Mouse (Mus musculus): Measurements from ENCODE around the gene Icam2. TPM values are rescaled to one million over a fixed set of nuclear protein-coding genes. Genes with fewer than 3 reads are reported as not detected.
"Not testable (repeated sequence)": the region's sequence is repeated elsewhere in the genome, so short reads cannot be mapped to it uniquely, and the experiment has no call there.

The Icam2 gene
- polyA plus RNA-seq, 1 experiment from 2014 or later = 11.3 TPM

- Histone ChIP-seq H3K4me2 (replicated peaks) (no peak overlapping the region), H3K4me3 (no peak overlapping the region), H3K9me3 (no peaks in the 10 kb centered on the region), H3K27ac (replicated peaks) (no peak overlapping the region), H3K9ac (replicated peaks) (no peak overlapping the region), H3K27me3 (no peaks in the 10 kb centered on the region), H3K4me1 (no peaks in the 10 kb centered on the region), H3K36me3 (peaks cover 10% of the 10 kb centered on the region)
- 65% methylated on average over 3 of the region's 3 CpGs for WGBS
- ATAC-seq (replicated peaks) = no peak
These were observed 28.5 kb upstream of the Icam2 start for GRCm38 (mm10) chr11:106416331-106416730.

GRCm38 (mm10) chr11:106412641-106413360 lies 24.9 kb upstream of the Icam2 start:
- H3K36me3 ChIP-seq = peaks cover 17% of the 10 kb centered on the region
- H3K4me3 ChIP-seq = no peak overlapping the region
- H3K9me3 ChIP-seq = no peaks in the 10 kb centered on the region
- H3K27me3 ChIP-seq = no peaks in the 10 kb centered on the region
- H3K4me2 ChIP-seq (replicated peaks) = no peak overlapping the region
- WGBS = 91% methylated on average over 3 of the region's 3 CpGs
- no peak overlapping the region for H3K9ac ChIP-seq (replicated peaks)
- ATAC-seq (replicated peaks) = no peak
- no peaks in the 10 kb centered on the region for H3K4me1 ChIP-seq
- H3K27ac ChIP-seq (replicated peaks) = no peak overlapping the region

DNA sequence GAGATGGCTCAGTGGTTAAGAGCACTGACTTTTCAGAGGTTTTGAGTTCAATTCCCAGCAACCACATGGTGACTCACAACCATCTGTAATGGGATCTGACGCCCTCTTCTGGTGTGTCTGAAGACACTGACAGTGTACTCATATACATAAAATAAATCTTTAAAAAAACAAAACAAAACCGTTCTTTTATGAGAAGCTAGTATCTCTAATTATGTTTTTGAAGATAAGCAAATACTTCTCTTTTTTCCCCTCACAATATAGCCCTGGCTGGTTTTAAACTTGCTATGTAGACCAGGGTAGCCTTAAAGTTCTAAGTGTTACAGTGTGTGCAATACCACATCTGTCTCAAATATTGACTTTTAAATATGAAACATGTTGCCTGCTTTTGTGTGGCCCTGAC lies 23.3 kb upstream of the Icam2 start:
- H3K36me3 ChIP-seq = peaks cover 30% of the 10 kb centered on the region
- no peaks in the 10 kb centered on the region for H3K4me1 ChIP-seq
- H3K4me2 ChIP-seq (replicated peaks) = no peak overlapping the region
- H3K4me3 ChIP-seq = no peak overlapping the region
- ATAC-seq (replicated peaks) = no peak
- WGBS = 94% methylated on average over 2 of the region's 2 CpGs
- H3K9ac ChIP-seq (replicated peaks) = no peak overlapping the region
- H3K9me3 ChIP-seq = no peaks in the 10 kb centered on the region
- no peak overlapping the region for H3K27ac ChIP-seq (replicated peaks)
- no peaks in the 10 kb centered on the region for H3K27me3 ChIP-seq

DNA sequence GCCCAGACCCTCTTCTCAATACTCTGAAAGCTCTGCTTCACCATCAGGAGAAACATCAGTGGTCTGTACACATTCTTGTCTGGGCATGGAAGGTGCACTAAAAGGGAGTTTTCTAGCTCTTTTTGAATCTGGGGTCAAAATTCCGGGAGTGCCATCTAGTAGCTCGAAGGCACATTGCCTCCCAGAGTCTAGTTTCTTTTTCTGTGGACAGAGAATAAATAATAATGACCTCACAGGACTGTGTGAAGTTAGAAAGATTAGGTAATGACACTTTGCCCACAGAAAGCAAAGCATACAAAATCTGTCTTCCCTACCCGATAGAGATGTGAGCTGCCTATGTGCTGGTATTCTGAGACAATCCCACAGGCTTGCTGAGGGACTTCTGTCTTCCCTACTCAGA lies 22.6 kb upstream of the Icam2 start:
- Histone ChIP-seq H3K4me3 (no peak overlapping the region), H3K27ac (replicated peaks) (no peak overlapping the region), H3K36me3 (peaks cover 30% of the 10 kb centered on the region), H3K9ac (replicated peaks) (no peak overlapping the region), H3K27me3 (no peaks in the 10 kb centered on the region), H3K9me3 (no peaks in the 10 kb centered on the region), H3K4me2 (replicated peaks) (no peak overlapping the region), H3K4me1 (no peaks in the 10 kb centered on the region)
- 92% methylated on average over 3 of the region's 3 CpGs for WGBS
- ATAC-seq (replicated peaks) = no peak

DNA sequence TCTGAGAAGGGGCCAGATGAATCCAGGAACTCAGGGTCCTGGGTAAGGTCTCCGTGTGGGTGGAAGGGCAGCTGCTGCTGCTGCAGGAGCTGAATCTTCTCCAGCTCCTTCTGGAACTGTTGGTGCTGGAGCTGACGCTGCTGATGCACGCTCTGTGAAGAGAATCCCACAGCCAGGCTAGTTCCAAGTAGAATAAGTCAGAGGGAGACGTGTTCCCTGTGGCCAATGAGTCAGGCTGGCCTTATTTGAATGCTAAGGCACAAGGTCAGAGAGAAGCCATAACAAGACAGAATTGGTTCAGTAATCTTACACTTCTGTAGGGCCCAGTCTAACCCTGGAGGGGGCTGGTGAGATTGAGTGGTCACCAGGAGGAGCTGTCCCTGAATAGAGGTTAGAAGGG lies 22.1 kb upstream of the Icam2 start:
- no peaks in the 10 kb centered on the region for H3K9me3 ChIP-seq
- H3K27me3 ChIP-seq = no peaks in the 10 kb centered on the region
- H3K4me3 ChIP-seq = no peak overlapping the region
- no peak overlapping the region for H3K27ac ChIP-seq (replicated peaks)
- no peak overlapping the region for H3K9ac ChIP-seq (replicated peaks)
- WGBS = 82% methylated on average over 4 of the region's 4 CpGs
- ATAC-seq (replicated peaks) = no peak
- H3K4me1 ChIP-seq = no peaks in the 10 kb centered on the region
- peaks cover 30% of the 10 kb centered on the region for H3K36me3 ChIP-seq
- no peak overlapping the region for H3K4me2 ChIP-seq (replicated peaks)

- Histone ChIP-seq H3K9me3 (no peaks in the 10 kb centered on the region), H3K27ac (replicated peaks) (no peak overlapping the region), H3K36me3 (peaks cover 25% of the 10 kb centered on the region), H3K9ac (replicated peaks) (no peak overlapping the region), H3K27me3 (no peaks in the 10 kb centered on the region), H3K4me2 (replicated peaks) (no peak overlapping the region), H3K4me1 (no peaks in the 10 kb centered on the region), H3K4me3 (no peak overlapping the region)
- no peak for ATAC-seq (replicated peaks)
- 91% methylated on average over 8 of the region's 8 CpGs for WGBS
These were observed 10.6 kb upstream of the Icam2 start for GRCm38 (mm10) chr11:106398481-106398880.

GRCm38 (mm10) chr11:106397656-106398055 lies 9.8 kb upstream of the Icam2 start:
- Histone ChIP-seq H3K4me1 (no peaks in the 10 kb centered on the region), H3K36me3 (peaks cover 22% of the 10 kb centered on the region), H3K9me3 (no peaks in the 10 kb centered on the region), H3K9ac (replicated peaks) (no peak overlapping the region), H3K4me2 (replicated peaks) (no peak overlapping the region), H3K4me3 (no peak overlapping the region), H3K27me3 (no peaks in the 10 kb centered on the region), H3K27ac (replicated peaks) (no peak overlapping the region)
- WGBS = 94% methylated on average over 3 of the region's 3 CpGs
- no peak for ATAC-seq (replicated peaks)

DNA sequence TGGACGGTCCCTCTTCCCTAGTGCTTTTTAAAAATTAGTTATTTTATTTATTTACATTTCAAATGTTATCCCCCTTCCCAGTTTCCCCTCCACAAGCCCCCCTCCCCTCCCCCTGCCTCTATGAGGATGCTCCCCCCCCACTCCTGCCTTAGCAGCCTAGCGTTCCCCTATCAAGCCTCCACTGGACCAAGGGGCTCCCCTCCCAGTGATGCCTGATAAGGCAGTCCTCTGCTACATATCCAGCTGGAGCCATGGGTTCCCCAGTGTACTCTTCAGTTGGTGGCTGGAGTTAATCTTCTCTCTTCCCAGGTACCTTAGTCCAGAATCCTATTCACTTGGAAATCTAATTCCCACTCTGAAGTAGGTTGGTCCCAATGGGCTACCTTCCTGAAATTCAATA lies 6.2 kb upstream of the Icam2 start:
- H3K27me3 ChIP-seq; H3K36me3 ChIP-seq; ATAC-seq (replicated peaks); H3K4me1 ChIP-seq; H3K4me3 ChIP-seq; H3K4me2 ChIP-seq (replicated peaks); H3K9ac ChIP-seq (replicated peaks); H3K9me3 ChIP-seq; H3K27ac ChIP-seq (replicated peaks): not testable (repeated sequence)
- WGBS = 93% methylated on average over 2 of the region's 2 CpGs

DNA sequence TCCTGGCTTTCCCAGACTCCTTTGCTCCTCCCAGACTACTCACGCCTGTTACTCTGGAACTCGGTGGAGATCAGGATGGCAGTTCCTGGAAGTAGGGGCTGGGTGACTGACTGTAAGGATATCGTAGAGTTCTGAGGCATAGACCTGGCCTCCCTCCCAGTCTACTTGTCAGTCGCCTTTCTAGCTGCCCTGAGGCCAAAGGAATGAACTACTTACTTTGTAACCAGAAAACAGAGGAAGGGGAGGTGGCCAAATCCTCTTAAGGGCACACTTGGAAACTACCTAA lies 5.4 kb upstream of the Icam2 start:
- Histone ChIP-seq H3K4me1 (no peaks in the 10 kb centered on the region), H3K4me2 (replicated peaks) (no peak overlapping the region), H3K27ac (replicated peaks) (no peak overlapping the region), H3K4me3 (no peak overlapping the region), H3K27me3 (no peaks in the 10 kb centered on the region), H3K9me3 (no peaks in the 10 kb centered on the region), H3K36me3 (peaks cover 3% of the 10 kb centered on the region), H3K9ac (replicated peaks) (no peak overlapping the region)
- ATAC-seq (replicated peaks) = no peak
- 70% methylated on average over 4 of the region's 4 CpGs for WGBS

DNA sequence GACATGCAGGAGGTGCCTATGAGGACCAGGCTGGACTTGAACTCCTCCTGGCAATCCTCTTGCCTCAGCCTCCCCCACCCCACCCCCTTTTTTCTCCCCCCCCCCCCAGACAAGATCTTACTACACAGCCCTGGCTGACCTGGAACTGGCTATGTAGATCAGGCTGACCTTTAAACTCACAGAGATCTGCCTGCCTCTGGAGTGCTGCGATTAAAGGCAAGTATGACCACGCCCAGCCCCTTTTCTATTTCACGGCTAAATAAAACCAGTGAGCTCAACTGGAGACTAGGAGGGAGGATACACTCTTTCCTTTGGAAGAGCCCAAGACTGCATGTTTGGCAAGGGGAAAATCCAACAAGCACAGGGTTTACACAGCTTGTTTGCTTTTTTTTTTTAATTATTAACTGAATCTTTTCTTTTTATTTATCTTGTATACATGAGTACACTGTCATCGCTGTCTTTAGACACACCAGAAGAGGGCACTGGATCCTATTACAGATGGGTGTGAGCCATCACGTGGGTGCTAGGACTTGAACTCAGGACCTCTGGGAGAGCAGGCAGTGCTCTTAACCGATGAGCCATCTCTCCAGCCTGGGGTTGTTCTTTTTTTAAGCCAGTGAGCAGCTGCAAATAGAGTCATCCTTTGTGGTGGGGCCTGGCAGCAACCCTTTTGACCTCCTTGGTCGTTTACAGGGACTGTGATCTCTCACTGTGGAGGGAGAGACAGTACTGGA lies 4.9 kb upstream of the Icam2 start:
- no peaks in the 10 kb centered on the region for H3K4me1 ChIP-seq

DNA sequence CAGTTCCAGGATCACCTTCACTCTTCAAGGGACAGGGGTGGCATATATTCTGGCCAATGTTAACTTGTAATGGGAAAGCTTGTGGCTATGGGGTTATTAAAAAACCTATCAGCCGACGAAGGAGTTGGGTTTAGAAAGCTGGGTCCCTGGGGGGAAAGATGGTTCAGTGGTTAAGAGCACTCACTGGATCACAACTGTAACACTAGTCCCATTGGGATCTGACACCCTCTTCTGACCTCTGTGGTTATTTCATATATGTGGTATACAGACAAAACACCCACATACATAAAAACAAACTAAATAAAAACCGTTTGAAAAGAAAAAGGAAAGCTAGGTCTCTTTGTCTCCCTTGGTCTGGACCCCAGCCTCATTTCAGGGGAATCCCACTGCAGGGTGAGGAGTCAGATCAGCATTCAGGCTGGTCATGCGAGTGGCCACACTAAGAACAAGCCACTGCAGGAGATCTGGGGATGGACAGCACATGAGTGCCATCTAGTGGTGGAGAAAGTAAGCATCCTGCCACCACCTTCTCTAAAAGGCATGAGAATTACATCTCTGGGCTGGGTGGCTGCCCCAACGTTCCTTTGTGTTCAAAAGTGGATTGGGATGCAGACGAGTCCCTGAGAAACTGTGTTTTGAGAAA lies 3.8 kb upstream of the Icam2 start:
- H3K9ac ChIP-seq (replicated peaks) = no peak overlapping the region
- 31% methylated on average over 6 of the region's 6 CpGs for WGBS
- H3K27me3 ChIP-seq = no peaks in the 10 kb centered on the region
- H3K36me3 ChIP-seq = no peaks in the 10 kb centered on the region; the same call in 1 of the 2 replicates
- ATAC-seq (replicated peaks) = no peak; the same call in 1 of the 2 replicates
- H3K4me3 ChIP-seq = no peak overlapping the region
- no peak overlapping the region for H3K4me2 ChIP-seq (replicated peaks)
- H3K9me3 ChIP-seq = no peaks in the 10 kb centered on the region
- no peaks in the 10 kb centered on the region for H3K4me1 ChIP-seq
- H3K27ac ChIP-seq (replicated peaks) = no peak overlapping the region

More for the DNA sequence above, 4.9 kb upstream of the Icam2 start:
- Histone ChIP-seq H3K9ac (replicated peaks) (no peak overlapping the region), H3K36me3 (peaks cover under 1% of the 10 kb centered on the region), H3K27me3 (no peaks in the 10 kb centered on the region), H3K9me3 (no peaks in the 10 kb centered on the region), H3K27ac (replicated peaks) (no peak overlapping the region), H3K4me3 (no peak overlapping the region), H3K4me2 (replicated peaks) (no peak overlapping the region)
- no peak for ATAC-seq (replicated peaks)
- 72% methylated on average over 7 of the region's 7 CpGs for WGBS

DNA sequence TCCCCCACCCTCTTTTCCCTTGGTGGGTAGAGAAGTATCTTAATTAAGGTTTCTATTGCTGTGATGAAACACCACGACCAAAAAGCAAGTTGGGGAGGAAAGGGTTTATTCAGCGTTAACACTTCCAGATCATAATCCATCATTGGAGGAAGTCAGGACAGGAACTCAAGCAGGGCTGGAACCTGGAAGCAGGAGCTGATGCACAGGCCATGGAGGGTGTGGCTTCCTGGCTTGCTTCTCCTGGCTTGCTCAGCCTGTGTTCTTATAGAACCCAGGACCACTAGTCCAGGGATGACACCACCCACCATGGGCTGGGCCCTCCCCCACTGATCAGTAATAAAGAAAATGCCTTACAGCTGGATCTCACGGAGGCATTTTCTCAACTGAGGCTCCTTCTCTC lies 2.9 kb upstream of the Icam2 start:
- H3K9ac ChIP-seq (replicated peaks) = no peak overlapping the region
- no peaks in the 10 kb centered on the region for H3K27me3 ChIP-seq
- no peak for ATAC-seq (replicated peaks)
- H3K4me3 ChIP-seq = no peak overlapping the region
- H3K36me3 ChIP-seq = no peaks in the 10 kb centered on the region; the same call in 1 of the 2 replicates
- 74% methylated on average over 3 of the region's 3 CpGs for WGBS
- H3K4me2 ChIP-seq (replicated peaks) = no peak overlapping the region
- H3K27ac ChIP-seq (replicated peaks) = no peak overlapping the region
- H3K9me3 ChIP-seq = no peaks in the 10 kb centered on the region
- H3K4me1 ChIP-seq = no peaks in the 10 kb centered on the region
